Comparison of ENCODE assay signal across 8 mouse cellular contexts in the genomic region with DNA sequence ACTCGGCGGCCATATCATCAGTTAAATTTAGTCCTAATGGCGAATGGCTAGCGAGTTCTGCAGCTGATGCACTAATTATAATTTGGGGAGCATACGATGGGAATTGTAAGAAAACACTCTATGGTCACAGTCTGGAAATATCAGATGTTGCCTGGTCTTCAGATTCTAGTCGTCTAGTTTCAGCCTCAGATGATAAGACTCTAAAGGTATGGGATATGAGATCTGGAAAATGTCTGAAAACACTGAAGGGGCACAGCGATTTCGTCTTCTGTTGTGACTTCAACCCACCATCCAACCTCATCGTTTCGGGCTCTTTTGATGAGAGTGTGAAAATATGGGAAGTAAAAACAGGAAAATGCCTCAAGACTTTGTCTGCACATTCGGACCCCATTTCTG. TPM values are rescaled to one million over a fixed set of nuclear protein-coding genes. Genes with fewer than 3 reads are reported as not detected.
DNase-seq lines count a peak whose midpoint lies in the region; ATAC-seq and TF ChIP-seq lines count a peak whose summit lies in the region.

No protein-coding gene starts in this region.

- DNase-seq in heart, postnatal 4 days = no peak
- DNase-seq in G1E (ENCODE audit: low spot score) = no peak
- DNase-seq in liver, postnatal 0 days = no peak
- no peak for DNase-seq in adrenal gland, postnatal 36 days
- no peak for DNase-seq in natural killer cell, adult 2 months (ENCODE audit: low spot score in 2 of 2)
- DNase-seq in right cerebral cortex, postnatal 25 days = no peak

- H3K36me3 ChIP-seq in heart, embryonic 16.5 days (ENCODE audit: control insufficient read depth, insufficient read depth) = peaks cover 34% of the 10 kb centered on the region
- H3K36me3 ChIP-seq in G1E (replicated peaks) = peaks cover 81% of the 10 kb centered on the region
- peaks cover 2% of the 10 kb centered on the region; the same call in 1 of the 2 replicates for H3K36me3 ChIP-seq in forebrain, embryonic 16.5 days (ENCODE audit: control insufficient read depth, insufficient read depth)
- peaks cover 27% of the 10 kb centered on the region for H3K36me3 ChIP-seq in liver, postnatal 0 days (replicated peaks; ENCODE audit: insufficient read depth, low read length)

- no peak for TF ChIP-seq EP300 in liver, postnatal 0 days (IDR thresholded peaks at IDR 0.05; ENCODE audit: low read depth)

- H3K27ac ChIP-seq in heart, embryonic 16.5 days (ENCODE audit: low read length) = peak overlapping the region; percentile 94
- H3K27ac ChIP-seq in forebrain, embryonic 16.5 days (ENCODE audit: low read length) = peak overlapping the region; percentile 69
- peak overlapping the region; percentile 65 for H3K27ac ChIP-seq in liver, postnatal 0 days (ENCODE audit: low read depth)

- WGBS in heart, embryonic 16.5 days = 18% methylated on average over 11 of the region's 11 CpGs
- 29% methylated on average over 11 of the region's 11 CpGs for WGBS in forebrain, embryonic 16.5 days
- WGBS in liver, postnatal 0 days (ENCODE audit: insufficient replicate concordance) = 14% methylated on average over 11 of the region's 11 CpGs

- H3K9me3 ChIP-seq in heart, embryonic 16.5 days (replicated peaks; ENCODE audit: control insufficient read depth, low read length) = no peaks in the 10 kb centered on the region
- peaks cover 6% of the 10 kb centered on the region for H3K9me3 ChIP-seq in G1E (replicated peaks)
- no peaks in the 10 kb centered on the region for H3K9me3 ChIP-seq in forebrain, embryonic 16.5 days (ENCODE audit: control insufficient read depth, low read length)
- no peaks in the 10 kb centered on the region for H3K9me3 ChIP-seq in liver, postnatal 0 days (ENCODE audit: low read length)

- no peaks in the 10 kb centered on the region for H3K27me3 ChIP-seq in heart, embryonic 16.5 days (ENCODE audit: control insufficient read depth, insufficient read depth, low read length)
- no peaks in the 10 kb centered on the region for H3K27me3 ChIP-seq in G1E (ENCODE audit: insufficient read depth, low read length)
- no peaks in the 10 kb centered on the region for H3K27me3 ChIP-seq in forebrain, embryonic 16.5 days (replicated peaks; ENCODE audit: control insufficient read depth, insufficient read depth, low read length)
- H3K27me3 ChIP-seq in liver, postnatal 0 days (ENCODE audit: insufficient read depth, low read length) = no peaks in the 10 kb centered on the region

- H3K4me2 ChIP-seq in heart, embryonic 16.5 days (ENCODE audit: low read depth, low read length) = peak overlapping the region; percentile 89
- peak overlapping the region; percentile 72 for H3K4me2 ChIP-seq in forebrain, embryonic 16.5 days (ENCODE audit: low read length)
- H3K4me2 ChIP-seq in liver, postnatal 0 days (ENCODE audit: low read depth, low read length) = peak overlapping the region; percentile 72

- peak overlapping the region; percentile 81 for H3K4me3 ChIP-seq in heart, embryonic 16.5 days (ENCODE audit: low read length)
- H3K4me3 ChIP-seq in G1E (ENCODE audit: low read depth, low read length) = peak overlapping the region; percentile 70
- peak overlapping the region; percentile 66 for H3K4me3 ChIP-seq in forebrain, embryonic 16.5 days (replicated peaks; ENCODE audit: low read length)
- H3K4me3 ChIP-seq in liver, postnatal 0 days (ENCODE audit: low read depth, low read length) = peak overlapping the region; percentile 65

- no peak for ATAC-seq in heart, embryonic 16.5 days (replicated peaks; ENCODE audit: extremely low read depth, insufficient read depth, low FRiP score)
- ATAC-seq in G1E (ENCODE audit: extremely low read depth, insufficient number of reproducible peaks, low FRiP score, poor library complexity, severe bottlenecking) = no peak
- ATAC-seq in forebrain, embryonic 16.5 days = no peak
- no peak for ATAC-seq in liver, postnatal 0 days

- H3K4me1 ChIP-seq in heart, embryonic 16.5 days (ENCODE audit: control insufficient read depth, insufficient read depth, low read length) = peaks cover 31% of the 10 kb centered on the region
- peaks cover 29% of the 10 kb centered on the region for H3K4me1 ChIP-seq in G1E (ENCODE audit: insufficient read depth, low read depth, low read length)
- peaks cover 16% of the 10 kb centered on the region for H3K4me1 ChIP-seq in forebrain, embryonic 16.5 days (replicated peaks; ENCODE audit: control insufficient read depth, insufficient read depth, low read length)
- peaks cover 4% of the 10 kb centered on the region; the same call in 1 of the 2 replicates for H3K4me1 ChIP-seq in liver, postnatal 0 days (ENCODE audit: insufficient read depth)

- TF ChIP-seq CTCF in G1E (IDR thresholded peaks at IDR 0.05; ENCODE audit: low read depth, low read length) = no peak
- TF ChIP-seq CTCF in liver, postnatal 0 days (IDR thresholded peaks at IDR 0.05; ENCODE audit: low read depth) = no peak

- peak overlapping the region; percentile 88 for H3K9ac ChIP-seq in heart, embryonic 16.5 days (ENCODE audit: low read length)
- H3K9ac ChIP-seq in forebrain, embryonic 16.5 days (replicated peaks; ENCODE audit: low read depth, low read length) = peak overlapping the region; percentile 67
- H3K9ac ChIP-seq in liver, postnatal 0 days (replicated peaks) = peak overlapping the region; percentile 64

RNA-seq across cellular contexts. Expression of a gene that starts 0.6 kb away (rescaled TPM):
- 6.5 and 6.9 TPM in 2 replicates for polyA plus RNA-seq in heart, embryonic 16.5 days (2015; fragmentation: Nextera tagmentation; extraction: Ambion mirVana)
- total RNA-seq in heart, postnatal 4 days (2021) = 1 to 10 TPM; 5.9 to 6.1 TPM
- total RNA-seq in G1E (2014; fragmentation: Nextera tagmentation) (3.5 and 7.1 TPM in 2 replicates), G1E (2017) (6.9 and 8.1 TPM in 2 replicates)
- polyA plus RNA-seq in G1E (2012) = 0.19 and 0.50 TPM in 2 replicates
- polyA plus RNA-seq in forebrain, embryonic 16.5 days (2015; fragmentation: Nextera tagmentation; extraction: Ambion mirVana) = 14.4 and 15.5 TPM in 2 replicates
- 2.2 TPM in 2 replicates for polyA plus RNA-seq in liver, postnatal 0 days (2015; fragmentation: Nextera tagmentation; extraction: Ambion mirVana)
- total RNA-seq in adrenal gland, postnatal 36 days (2021) = 1 to 10 TPM; 4.2 TPM

RNA-seq across cellular contexts. Expression of a gene that starts 29.8 kb away (rescaled TPM):
- 952 and 987 TPM in 2 replicates for polyA plus RNA-seq in heart, embryonic 16.5 days (2015; fragmentation: Nextera tagmentation; extraction: Ambion mirVana)
- 100 to 1,000 TPM; 229 to 235 TPM for total RNA-seq in heart, postnatal 4 days (2021)
- total RNA-seq in G1E (2014; fragmentation: Nextera tagmentation) (136 and 143 TPM in 2 replicates), G1E (2017) (266 and 272 TPM in 2 replicates)
- 262 and 411 TPM in 2 replicates for polyA plus RNA-seq in G1E (2012)
- polyA plus RNA-seq in forebrain, embryonic 16.5 days (2015; fragmentation: Nextera tagmentation; extraction: Ambion mirVana) = 144 and 171 TPM in 2 replicates
- polyA plus RNA-seq in liver, postnatal 0 days (2015; fragmentation: Nextera tagmentation; extraction: Ambion mirVana) = 176 and 193 TPM in 2 replicates
- 100 to 1,000 TPM; 140 to 185 TPM for total RNA-seq in adrenal gland, postnatal 36 days (2021)

RNA-seq across cellular contexts. Expression of a gene that starts 29.9 kb away (rescaled TPM):
- polyA plus RNA-seq in heart, embryonic 16.5 days (2015; fragmentation: Nextera tagmentation; extraction: Ambion mirVana) = 82.2 and 98.9 TPM in 2 replicates
- 10 to 100 TPM; 57.1 to 59.1 TPM for total RNA-seq in heart, postnatal 4 days (2021)
- total RNA-seq in G1E (2014; fragmentation: Nextera tagmentation) (71.8 and 93.8 TPM in 2 replicates), G1E (2017) (148 and 250 TPM in 2 replicates)
- 4.0 and 6.3 TPM in 2 replicates for polyA plus RNA-seq in G1E (2012)
- 35.0 and 36.3 TPM in 2 replicates for polyA plus RNA-seq in forebrain, embryonic 16.5 days (2015; fragmentation: Nextera tagmentation; extraction: Ambion mirVana)
- 54.6 and 58.9 TPM in 2 replicates for polyA plus RNA-seq in liver, postnatal 0 days (2015; fragmentation: Nextera tagmentation; extraction: Ambion mirVana)
- total RNA-seq in adrenal gland, postnatal 36 days (2021) = 10 to 100 TPM; 40.4 to 55.3 TPM
